Mouse (Mus musculus) hindbrain, embryonic 12.5 days (tissue): ENCODE measurements around the gene Milr1. TPM values are rescaled to one million over a fixed set of nuclear protein-coding genes. Genes with fewer than 3 reads are reported as not detected.

Source experiments
- ATAC-seq: fragments of 200-750 bp; cut with Nextera tagmentation; 2 replicates; pipeline ENCODE4 v1.8.0; 2017; ENCODE audit warnings: moderate TSS enrichment; ENCODE audit not compliant: low FRiP score
- H3K27ac ChIP-seq: fragments of 300-500 bp; sonication (generic); 2 replicates; pipeline ENCODE4 v1.5.1; 2016; ENCODE audit warnings: mild to moderate bottlenecking
- H3K27me3 ChIP-seq: fragments of 300-500 bp; sonication (generic); 2 replicates; pipeline ENCODE4 v1.6.1; 2016; ENCODE audit warnings: mild to moderate bottlenecking
- H3K36me3 ChIP-seq: fragments of 300-500 bp; sonication (generic); 2 replicates; pipeline ENCODE4 v1.6.1; 2016; ENCODE audit warnings: mild to moderate bottlenecking
- H3K4me1 ChIP-seq: fragments of 300-500 bp; sonication (generic); 2 replicates; pipeline ENCODE4 v1.6.1; 2016
- H3K4me2 ChIP-seq: fragments of 300-500 bp; sonication (generic); replicated peaks from 2 replicates; pipeline ENCODE4 v1.6.1; 2016; ENCODE audit warnings: mild to moderate bottlenecking
- H3K4me3 ChIP-seq: fragments of 300-500 bp; sonication (generic); 2 replicates; pipeline ENCODE4 v1.5.1; 2016; ENCODE audit warnings: mild to moderate bottlenecking
- H3K9ac ChIP-seq: fragments of 300-500 bp; sonication (generic); 2 replicates; pipeline ENCODE4 v1.6.1; 2016; ENCODE audit warnings: mild to moderate bottlenecking, moderate library complexity
- H3K9me3 ChIP-seq: fragments of 300-500 bp; sonication (generic); replicated peaks from 2 replicates; pipeline ENCODE4 v1.6.1; 2016; ENCODE audit warnings: mild to moderate bottlenecking
- WGBS: fragments of 180-500 bp; shearing (Covaris S2); methylation state at CpG from one replicate; pipeline ENCODE4 v1.1.7; 2016; 5-methylcytosine and 5-hydroxymethylcytosine counted together
- polyA plus RNA-seq: library from polyadenylated mRNA; unstranded; fragments of >200 nt; fragmentation: Nextera tagmentation; extraction: Ambion mirVana; gene quantifications from 2 replicates; pipeline ENCODE4 v1.2.1, GENCODE M21; 2016

Gene Milr1
- 1.0 and 1.3 TPM in 2 replicates for polyA plus RNA-seq

- no peak for ATAC-seq
- peaks cover 10% of the 10 kb centered on the region; the same call in 1 of the 2 replicates for H3K9me3 ChIP-seq
- no peak within 1 kb of the TSS for H3K4me2 ChIP-seq
- H3K9ac ChIP-seq, result no peak within 1 kb of the TSS
- no peak within 1 kb of the TSS for H3K4me3 ChIP-seq
- no peaks in the 10 kb centered on the region for H3K27me3 ChIP-seq
- no peak within 1 kb of the TSS for H3K27ac ChIP-seq
- H3K36me3 ChIP-seq, result no peaks in the 10 kb centered on the region
- H3K4me1 ChIP-seq, result no peaks in the 10 kb centered on the region
- WGBS, result 89% methylated on average over 17 of the region's 17 CpGs
These were observed at the start of gene Milr1 for GRCm38 (mm10) chr11:106751039-106752018. TSS of gene Milr1 (plus strand) at chr11:106751226.

- Histone ChIP-seq H3K4me2 (no peak overlapping the region), H3K9me3 (no peaks in the 10 kb centered on the region), H3K27ac (no peak overlapping the region), H3K36me3 (no peaks in the 10 kb centered on the region), H3K4me3 (no peak overlapping the region), H3K27me3 (no peaks in the 10 kb centered on the region), H3K4me1 (no peaks in the 10 kb centered on the region), H3K9ac (no peak overlapping the region)
- WGBS, result 69% methylated on average over 9 of the region's 9 CpGs
- ATAC-seq, result no peak
These were observed 49.4 kb upstream of the Milr1 start for GRCm38 (mm10) chr11:106701589-106701988.

GRCm38 (mm10) chr11:106702584-106702983, 48.4 kb upstream of the Milr1 start:
- H3K9ac ChIP-seq, result no peak overlapping the region
- H3K36me3 ChIP-seq, result no peaks in the 10 kb centered on the region
- H3K27me3 ChIP-seq, result no peaks in the 10 kb centered on the region
- ATAC-seq, result no peak
- H3K4me3 ChIP-seq, result no peak overlapping the region
- H3K4me2 ChIP-seq, result no peak overlapping the region
- 85% methylated on average over 3 of the region's 3 CpGs for WGBS
- no peaks in the 10 kb centered on the region for H3K9me3 ChIP-seq
- no peak overlapping the region for H3K27ac ChIP-seq
- no peaks in the 10 kb centered on the region for H3K4me1 ChIP-seq

- H3K36me3 ChIP-seq, result no peaks in the 10 kb centered on the region
- H3K4me1 ChIP-seq, result no peaks in the 10 kb centered on the region
- no peak overlapping the region for H3K27ac ChIP-seq
- H3K9ac ChIP-seq, result no peak overlapping the region
- no peaks in the 10 kb centered on the region for H3K9me3 ChIP-seq
- 94% methylated on average over 7 of the region's 7 CpGs for WGBS
- H3K4me3 ChIP-seq, result no peak overlapping the region
- H3K4me2 ChIP-seq, result no peak overlapping the region
- no peaks in the 10 kb centered on the region for H3K27me3 ChIP-seq
- no peak for ATAC-seq
These were observed 47.1 kb upstream of the Milr1 start for GRCm38 (mm10) chr11:106703931-106704330.

GRCm38 (mm10) chr11:106704399-106705111, 46.5 kb upstream of the Milr1 start:
- H3K27ac ChIP-seq, result no peak overlapping the region
- no peak for ATAC-seq
- H3K27me3 ChIP-seq, result no peaks in the 10 kb centered on the region
- H3K4me2 ChIP-seq, result no peak overlapping the region
- no peaks in the 10 kb centered on the region for H3K36me3 ChIP-seq
- no peak overlapping the region for H3K9ac ChIP-seq
- no peak overlapping the region for H3K4me3 ChIP-seq
- H3K4me1 ChIP-seq, result peaks cover 4% of the 10 kb centered on the region
- 72% methylated on average over 9 of the region's 9 CpGs for WGBS
- no peaks in the 10 kb centered on the region for H3K9me3 ChIP-seq

GRCm38 (mm10) chr11:106706212-106706611, 44.8 kb upstream of the Milr1 start:
- ATAC-seq, result no peak
- Histone ChIP-seq H3K27me3 (no peaks in the 10 kb centered on the region), H3K4me2 (no peak overlapping the region), H3K4me3 (no peak overlapping the region), H3K27ac (no peak overlapping the region), H3K36me3 (no peaks in the 10 kb centered on the region), H3K9ac (no peak overlapping the region), H3K9me3 (no peaks in the 10 kb centered on the region), H3K4me1 (peaks cover 7% of the 10 kb centered on the region)
- 32% methylated on average over 4 of the region's 4 CpGs for WGBS

GRCm38 (mm10) chr11:106707085-106707484, 43.9 kb upstream of the Milr1 start:
- H3K27me3 ChIP-seq, result no peaks in the 10 kb centered on the region
- WGBS, result 81% methylated on average over 8 of the region's 8 CpGs
- ATAC-seq, result no peak
- H3K9ac ChIP-seq, result no peak overlapping the region
- no peaks in the 10 kb centered on the region for H3K36me3 ChIP-seq
- peaks cover 7% of the 10 kb centered on the region for H3K4me1 ChIP-seq
- H3K4me3 ChIP-seq, result no peak overlapping the region
- H3K27ac ChIP-seq, result no peak overlapping the region
- no peak overlapping the region for H3K4me2 ChIP-seq
- H3K9me3 ChIP-seq, result no peaks in the 10 kb centered on the region

GRCm38 (mm10) chr11:106707866-106708265, 43.2 kb upstream of the Milr1 start:
- no peak overlapping the region for H3K4me3 ChIP-seq
- H3K4me2 ChIP-seq, result no peak overlapping the region
- H3K36me3 ChIP-seq, result no peaks in the 10 kb centered on the region
- 72% methylated on average over 3 of the region's 3 CpGs for WGBS
- H3K4me1 ChIP-seq, result peaks cover 7% of the 10 kb centered on the region
- H3K27ac ChIP-seq, result no peak overlapping the region
- ATAC-seq, result no peak
- H3K9me3 ChIP-seq, result no peaks in the 10 kb centered on the region
- H3K27me3 ChIP-seq, result no peaks in the 10 kb centered on the region
- H3K9ac ChIP-seq, result no peak overlapping the region

- Histone ChIP-seq H3K4me3 (no peak overlapping the region), H3K27ac (no peak overlapping the region), H3K9me3 (no peaks in the 10 kb centered on the region), H3K4me2 (no peak overlapping the region), H3K4me1 (peaks cover 7% of the 10 kb centered on the region), H3K9ac (no peak overlapping the region), H3K27me3 (no peaks in the 10 kb centered on the region), H3K36me3 (no peaks in the 10 kb centered on the region)
- WGBS, result 29% methylated on average over 15 of the region's 15 CpGs
- no peak for ATAC-seq
These were observed 41.6 kb upstream of the Milr1 start for GRCm38 (mm10) chr11:106709227-106709985.

GRCm38 (mm10) chr11:106710789-106711188, 40.2 kb upstream of the Milr1 start:
- no peaks in the 10 kb centered on the region for H3K9me3 ChIP-seq
- WGBS, result 73% methylated on average over 5 of the region's 5 CpGs
- no peak overlapping the region for H3K9ac ChIP-seq
- H3K36me3 ChIP-seq, result no peaks in the 10 kb centered on the region
- H3K4me2 ChIP-seq, result no peak overlapping the region
- peaks cover 7% of the 10 kb centered on the region for H3K4me1 ChIP-seq
- H3K4me3 ChIP-seq, result no peak overlapping the region
- H3K27ac ChIP-seq, result no peak overlapping the region; the same call in 1 of the 2 replicates
- H3K27me3 ChIP-seq, result no peaks in the 10 kb centered on the region
- no peak for ATAC-seq

- no peak overlapping the region for H3K4me2 ChIP-seq
- no peak for ATAC-seq
- H3K9ac ChIP-seq, result no peak overlapping the region
- H3K27ac ChIP-seq, result no peak overlapping the region
- no peaks in the 10 kb centered on the region for H3K4me1 ChIP-seq
- 82% methylated on average over 6 of the region's 6 CpGs for WGBS
- no peaks in the 10 kb centered on the region for H3K27me3 ChIP-seq
- H3K4me3 ChIP-seq, result no peak overlapping the region
- H3K36me3 ChIP-seq, result no peaks in the 10 kb centered on the region
- H3K9me3 ChIP-seq, result no peaks in the 10 kb centered on the region
These were observed 36.0 kb upstream of the Milr1 start for GRCm38 (mm10) chr11:106715066-106715465.

- no peak overlapping the region for H3K4me2 ChIP-seq
- no peak overlapping the region for H3K4me3 ChIP-seq
- 87% methylated on average over 5 of the region's 5 CpGs for WGBS
- no peaks in the 10 kb centered on the region for H3K9me3 ChIP-seq
- H3K27me3 ChIP-seq, result no peaks in the 10 kb centered on the region
- no peak overlapping the region for H3K9ac ChIP-seq
- H3K36me3 ChIP-seq, result no peaks in the 10 kb centered on the region
- H3K4me1 ChIP-seq, result no peaks in the 10 kb centered on the region
- no peak overlapping the region for H3K27ac ChIP-seq
- ATAC-seq, result no peak
These were observed 34.5 kb upstream of the Milr1 start for GRCm38 (mm10) chr11:106716568-106716967.
